Mouse (Mus musculus) thymus, adult 2 months (tissue): ENCODE data around the gene Tmem132d.

Experiments
- CTCF ChIP-seq: fragments of 200-500 bp; IDR thresholded peaks from 2 replicates; pipeline ENCODE4 v1.5.1; 2012; ENCODE audit warnings: mild to moderate bottlenecking, control low read depth, low read length, moderate library complexity, borderline replicate concordance; ENCODE audit not compliant: control insufficient read depth, poor library complexity, insufficient read depth; ENCODE audit errors: extremely low read depth
- POLR2A ChIP-seq: fragments of 200-500 bp; IDR thresholded peaks from 2 replicates; pipeline ENCODE4 v1.6.1; 2012; ENCODE audit warnings: mild to moderate bottlenecking, low read length, control low read depth, moderate library complexity; ENCODE audit not compliant: control insufficient read depth, poor library complexity, insufficient read depth; ENCODE audit errors: extremely low read depth

GRCm38 (mm10) chr5:127874461-127874860 is 558.4 kb downstream of the Tmem132d start:
- no peak for TF ChIP-seq POLR2A
- no peak for TF ChIP-seq CTCF
